Mouse (Mus musculus): ENCODE data around the gene Gm43064. TPM values are rescaled to one million over a fixed set of nuclear protein-coding genes. Genes with fewer than 3 reads are reported as not detected.

Gene Gm43064
- polyA plus RNA-seq (2015; fragmentation: Nextera tagmentation; extraction: Ambion mirVana), result 0.46 TPM in 1 of 2 replicates, not detected in the other

DNA sequence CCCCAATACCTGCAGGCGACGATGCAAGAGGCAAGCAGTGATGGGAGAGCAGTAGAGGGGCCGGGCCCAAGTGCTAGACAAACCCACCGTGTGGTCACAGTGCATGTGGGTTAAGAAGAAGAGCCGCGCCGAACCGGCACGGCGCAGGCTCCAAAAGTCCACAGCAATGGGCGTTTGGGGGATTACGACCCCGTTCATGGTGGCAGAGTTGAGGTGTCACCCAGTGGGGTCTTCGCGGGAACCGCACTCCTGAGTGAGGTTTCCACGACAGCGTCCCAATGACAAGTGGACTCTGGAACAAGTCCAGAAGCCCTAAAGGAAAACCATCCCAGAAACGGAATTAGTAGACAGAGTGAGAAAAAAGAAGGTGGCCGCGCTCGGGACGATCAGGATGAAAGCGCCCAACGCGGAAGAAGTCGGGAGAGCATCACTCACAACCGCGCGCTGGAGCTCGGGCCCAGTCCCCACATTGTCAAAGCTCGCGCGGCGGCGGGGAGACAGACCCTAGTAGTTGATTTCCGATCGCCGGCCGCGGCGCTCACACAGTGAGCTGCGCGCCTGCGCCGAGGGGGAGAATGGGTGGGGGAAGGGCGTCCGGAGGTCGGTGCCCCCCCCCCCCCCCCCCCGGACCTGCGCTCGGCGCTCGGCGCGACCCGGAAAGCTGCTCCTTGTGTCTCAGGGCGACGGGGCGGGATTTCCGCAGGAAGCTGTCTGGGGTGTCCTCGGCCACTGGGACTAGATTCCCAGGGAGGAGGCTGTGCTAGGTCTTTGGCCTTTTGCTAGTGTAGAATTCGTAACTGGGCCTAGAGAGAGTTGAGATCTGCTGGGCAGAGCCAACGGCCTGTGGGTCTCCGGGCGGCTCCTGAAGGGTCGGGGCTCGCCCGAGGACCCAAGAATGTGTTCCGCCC, at the start of gene Gm43064, which contains the start of the genes Dclre1b and Ap4b1:
Gene Gm43064, plus strand, starts transcription at position 683 of the 908 bp plus-strand sequence.
Gene Dclre1b, minus strand, starts transcription at position 554 of the 908 bp plus-strand sequence.
Gene Ap4b1, plus strand, starts transcription at position 630 of the 908 bp plus-strand sequence.
- Histone ChIP-seq H3K36me3 (peaks cover 28% of the 10 kb centered on the region), H3K9ac (replicated peaks) (peak within 1 kb of the TSS; percentile 85), H3K4me3 (replicated peaks) (peak within 1 kb of the TSS; percentile 82), H3K4me2 (replicated peaks) (peak within 1 kb of the TSS; percentile 87), H3K4me1 (replicated peaks) (peaks cover 19% of the 10 kb centered on the region), H3K27me3 (no peaks in the 10 kb centered on the region), H3K9me3 (no peaks in the 10 kb centered on the region), H3K27ac (peak within 1 kb of the TSS; percentile 89)
- ATAC-seq, result peak; percentile 99
- WGBS, result under 1% methylated on average over 62 of the region's 70 CpGs

DNA sequence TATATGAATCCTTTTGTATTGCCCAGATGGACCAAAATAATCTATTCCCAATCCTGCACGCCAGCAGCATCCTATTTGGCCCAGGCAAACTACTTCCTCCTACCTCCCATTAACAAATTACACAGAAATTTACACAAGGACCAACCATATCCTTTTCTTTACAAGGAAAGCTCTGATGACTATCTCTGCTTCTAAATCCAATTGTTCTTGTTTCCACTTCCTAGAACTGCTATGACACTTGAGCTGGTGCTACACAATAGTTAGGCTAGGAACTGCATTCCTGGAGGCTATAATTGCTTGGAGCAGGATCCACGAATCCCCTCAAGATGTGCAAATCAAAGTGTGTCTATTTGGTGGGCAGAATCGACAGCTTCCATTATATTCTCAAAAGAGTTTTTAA, 42.6 kb upstream of the Gm43064 start:
- ATAC-seq, result no peak
- Histone ChIP-seq H3K4me2 (replicated peaks) (no peak overlapping the region), H3K27ac (no peak overlapping the region), H3K9me3 (no peaks in the 10 kb centered on the region), H3K9ac (replicated peaks) (no peak overlapping the region), H3K4me1 (replicated peaks) (no peaks in the 10 kb centered on the region), H3K36me3 (peaks cover 27% of the 10 kb centered on the region), H3K27me3 (no peaks in the 10 kb centered on the region), H3K4me3 (replicated peaks) (no peak overlapping the region)
- WGBS, result 59% methylated on average over 3 of the region's 3 CpGs

DNA sequence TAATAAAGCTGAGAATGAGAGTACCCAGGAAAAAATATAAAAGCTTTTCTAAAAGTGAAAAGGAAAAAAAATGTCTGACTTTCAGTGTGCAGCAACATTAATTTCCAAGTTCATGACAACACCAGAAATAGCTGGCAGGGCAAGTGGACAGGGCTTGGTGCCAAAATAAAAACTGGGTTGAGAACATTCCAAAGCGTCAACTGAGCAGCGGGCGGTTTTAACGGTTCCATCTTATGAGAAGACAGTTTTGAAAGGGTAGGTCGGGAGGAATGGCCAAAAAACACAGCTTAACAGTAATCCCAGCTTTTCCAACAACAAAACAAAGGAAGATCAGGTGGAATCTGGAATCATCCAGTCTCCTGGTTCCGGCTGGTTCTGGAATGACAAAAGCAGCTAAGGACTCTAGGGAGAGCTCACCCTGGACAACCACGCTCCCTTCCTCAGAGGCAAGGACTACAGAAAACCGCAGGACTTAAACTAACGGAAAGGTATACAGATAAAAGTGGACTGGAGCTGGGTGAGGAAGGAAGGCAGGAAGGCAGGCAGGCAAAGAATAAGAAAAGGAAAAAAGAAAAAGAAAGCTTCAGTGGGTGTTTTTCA, 37.7 kb upstream of the Gm43064 start:
- Histone ChIP-seq H3K9me3 (no peaks in the 10 kb centered on the region), H3K27me3 (no peaks in the 10 kb centered on the region), H3K36me3 (peaks cover 18% of the 10 kb centered on the region), H3K4me1 (replicated peaks) (0 out of 2 replicates have a peak, but pooled peaks cover 2% of the 10 kb centered on the region), H3K9ac (replicated peaks) (no peak overlapping the region), H3K4me2 (replicated peaks) (no peak overlapping the region), H3K4me3 (replicated peaks) (no peak overlapping the region), H3K27ac (no peak overlapping the region)
- ATAC-seq, result no peak
- WGBS, result 76% methylated on average over 9 of the region's 9 CpGs

DNA sequence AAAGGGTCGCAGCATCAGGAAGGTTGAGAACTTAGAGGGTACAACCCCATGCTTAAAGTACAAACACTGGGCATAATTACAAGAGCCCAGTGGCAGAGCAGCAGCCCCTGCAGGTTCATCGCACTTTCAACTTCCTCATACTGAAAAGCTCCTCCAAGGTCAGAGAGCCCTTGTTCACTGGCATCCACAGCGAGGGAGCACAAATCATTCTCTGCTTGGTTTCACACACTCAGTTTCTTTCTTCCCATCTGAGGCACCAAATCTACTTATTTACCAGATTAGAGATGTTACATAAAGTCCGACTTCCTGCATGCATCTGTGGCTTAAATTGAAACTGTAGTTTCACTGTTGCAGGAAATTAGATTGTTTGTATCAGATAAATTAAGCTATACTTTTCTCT, 36.5 kb upstream of the Gm43064 start:
- H3K4me2 ChIP-seq (replicated peaks), result no peak overlapping the region
- no peaks in the 10 kb centered on the region for H3K9me3 ChIP-seq
- H3K4me1 ChIP-seq (replicated peaks), result 0 out of 2 replicates have a peak, but pooled peaks cover 2% of the 10 kb centered on the region
- no peak overlapping the region for H3K9ac ChIP-seq (replicated peaks)
- no peaks in the 10 kb centered on the region for H3K27me3 ChIP-seq
- WGBS, result 80% methylated on average over 4 of the region's 4 CpGs
- no peak overlapping the region for H3K4me3 ChIP-seq (replicated peaks)
- no peak overlapping the region for H3K27ac ChIP-seq
- peaks cover 29% of the 10 kb centered on the region for H3K36me3 ChIP-seq
- no peak for ATAC-seq

DNA sequence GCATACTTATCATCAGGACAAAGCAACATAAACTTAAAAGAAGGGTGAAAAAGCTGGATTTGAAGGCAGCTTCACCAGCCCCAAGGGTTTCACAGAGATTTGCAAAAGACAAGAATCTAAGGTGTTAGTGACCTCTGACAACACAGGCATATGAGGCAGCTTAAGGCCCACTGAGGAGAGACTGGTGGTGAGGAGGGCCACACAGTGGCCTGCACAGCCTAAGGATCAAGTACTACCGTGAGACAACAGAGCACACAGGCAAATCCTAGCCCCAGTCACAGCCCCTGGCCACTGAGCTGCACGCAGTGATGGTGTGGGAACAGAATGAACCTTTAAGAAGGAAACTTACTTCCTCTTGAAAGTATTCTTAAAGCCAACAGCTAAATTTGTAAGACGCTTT, 35.9 kb upstream of the Gm43064 start:
- Histone ChIP-seq H3K27me3 (no peaks in the 10 kb centered on the region), H3K4me2 (replicated peaks) (no peak overlapping the region), H3K4me3 (replicated peaks) (no peak overlapping the region), H3K9me3 (no peaks in the 10 kb centered on the region), H3K36me3 (peaks cover 29% of the 10 kb centered on the region), H3K4me1 (replicated peaks) (0 out of 2 replicates have a peak, but pooled peaks cover 2% of the 10 kb centered on the region), H3K9ac (replicated peaks) (no peak overlapping the region), H3K27ac (no peak overlapping the region)
- no peak for ATAC-seq
- WGBS, result 82% methylated on average over 3 of the region's 3 CpGs

DNA sequence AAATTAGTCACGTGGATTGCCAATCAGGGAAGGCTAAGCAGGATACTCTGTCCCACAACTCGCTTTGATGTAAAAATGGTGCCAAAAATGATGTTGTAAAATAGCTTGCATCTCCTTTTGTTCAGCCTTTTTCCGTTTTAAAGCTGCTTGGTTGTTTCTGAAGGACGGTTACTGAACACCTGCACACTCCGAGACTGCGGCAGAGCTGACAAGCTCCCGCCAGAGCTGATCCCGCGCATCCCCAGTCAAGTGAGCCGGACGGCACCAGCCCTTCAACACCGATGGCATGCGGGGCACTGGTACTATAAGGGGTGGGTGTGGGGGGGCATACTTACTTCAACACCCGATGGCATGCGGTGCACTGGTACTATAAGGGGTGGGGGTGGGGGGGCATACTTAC, 35.4 kb upstream of the Gm43064 start:
- Histone ChIP-seq H3K27ac (no peak overlapping the region), H3K9ac (replicated peaks) (no peak overlapping the region), H3K9me3 (no peaks in the 10 kb centered on the region), H3K36me3 (peaks cover 25% of the 10 kb centered on the region), H3K4me1 (replicated peaks) (0 out of 2 replicates have a peak, but pooled peaks cover 2% of the 10 kb centered on the region), H3K4me2 (replicated peaks) (no peak overlapping the region), H3K27me3 (no peaks in the 10 kb centered on the region), H3K4me3 (replicated peaks) (no peak overlapping the region)
- WGBS, result 84% methylated on average over 15 of the region's 15 CpGs
- ATAC-seq, result no peak

DNA sequence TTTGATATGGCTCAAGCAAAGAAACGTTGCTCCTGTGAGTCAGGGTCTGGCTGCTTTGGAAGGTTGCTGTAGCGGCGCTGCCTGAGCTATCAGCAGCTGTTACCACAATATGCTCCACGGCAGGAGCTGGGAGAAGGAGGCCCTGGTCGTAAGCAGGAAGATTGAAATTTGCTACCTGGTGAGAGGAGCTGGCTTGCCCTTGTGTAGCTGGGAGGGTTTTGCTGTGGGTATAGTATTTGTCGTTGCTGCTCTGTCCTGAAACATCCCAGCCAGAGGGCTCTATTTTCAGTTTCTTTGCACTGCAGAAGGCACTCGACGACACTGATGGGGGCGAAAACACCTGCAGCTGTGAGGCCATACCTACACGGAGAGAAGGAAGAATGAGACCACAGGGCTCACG, 31.4 kb upstream of the Gm43064 start:
- Histone ChIP-seq H3K4me2 (replicated peaks) (no peak overlapping the region), H3K27ac (no peak overlapping the region), H3K4me1 (replicated peaks) (no peaks in the 10 kb centered on the region), H3K9ac (replicated peaks) (no peak overlapping the region), H3K9me3 (no peaks in the 10 kb centered on the region), H3K4me3 (replicated peaks) (no peak overlapping the region), H3K36me3 (peaks cover 21% of the 10 kb centered on the region), H3K27me3 (no peaks in the 10 kb centered on the region)
- no peak for ATAC-seq
- 90% methylated on average over 11 of the region's 11 CpGs for WGBS

DNA sequence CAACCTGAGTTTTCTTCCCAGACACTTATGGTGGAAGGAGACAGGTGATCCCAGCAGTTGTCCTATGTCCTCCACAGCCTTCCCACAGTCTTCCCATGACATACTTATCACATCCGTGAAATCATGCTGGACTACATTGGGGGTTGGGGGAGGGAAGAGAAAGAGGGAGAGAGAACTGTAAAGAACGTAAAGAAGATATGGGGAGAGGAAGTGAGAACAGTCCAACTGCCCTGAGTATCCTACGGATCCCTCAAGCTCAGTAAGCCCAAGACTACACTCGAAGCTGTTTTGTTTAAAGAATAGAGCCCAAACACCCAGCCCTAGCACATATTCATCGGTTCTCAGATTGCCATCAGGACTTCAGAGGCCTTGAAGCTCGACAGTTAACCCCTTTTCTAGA, 30.7 kb upstream of the Gm43064 start:
- H3K27me3 ChIP-seq, result no peaks in the 10 kb centered on the region
- H3K4me1 ChIP-seq (replicated peaks), result no peaks in the 10 kb centered on the region
- H3K4me3 ChIP-seq (replicated peaks), result no peak overlapping the region
- H3K9ac ChIP-seq (replicated peaks), result no peak overlapping the region
- H3K4me2 ChIP-seq (replicated peaks), result no peak overlapping the region
- H3K9me3 ChIP-seq, result no peaks in the 10 kb centered on the region
- H3K36me3 ChIP-seq, result peaks cover 21% of the 10 kb centered on the region
- no peak overlapping the region for H3K27ac ChIP-seq
- 89% methylated on average over 6 of the region's 6 CpGs for WGBS
- no peak for ATAC-seq

DNA sequence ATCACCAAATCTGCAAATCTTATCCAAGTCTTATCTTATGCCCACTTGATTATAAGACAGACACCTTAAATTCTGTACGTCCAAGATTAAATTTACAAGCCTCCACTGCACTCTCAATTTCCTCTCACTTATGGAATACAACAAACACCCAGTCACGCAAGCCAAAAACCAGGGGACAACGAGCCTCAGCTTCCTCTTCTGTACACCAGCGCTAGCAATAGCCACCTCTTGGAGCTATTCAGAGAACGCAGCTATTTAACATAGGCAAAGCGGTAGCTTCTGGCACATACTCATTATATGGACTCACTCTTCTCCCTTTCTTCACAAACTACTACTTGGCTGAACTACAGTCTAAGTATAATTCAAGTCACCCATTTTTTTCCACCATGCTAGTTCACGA, 30.2 kb upstream of the Gm43064 start:
- Histone ChIP-seq H3K27ac (no peak overlapping the region), H3K36me3 (peaks cover 18% of the 10 kb centered on the region), H3K4me2 (replicated peaks) (no peak overlapping the region), H3K9me3 (no peaks in the 10 kb centered on the region), H3K27me3 (no peaks in the 10 kb centered on the region), H3K4me3 (replicated peaks) (no peak overlapping the region), H3K9ac (replicated peaks) (no peak overlapping the region), H3K4me1 (replicated peaks) (no peaks in the 10 kb centered on the region)
- 79% methylated on average over 7 of the region's 7 CpGs for WGBS
- no peak for ATAC-seq

DNA sequence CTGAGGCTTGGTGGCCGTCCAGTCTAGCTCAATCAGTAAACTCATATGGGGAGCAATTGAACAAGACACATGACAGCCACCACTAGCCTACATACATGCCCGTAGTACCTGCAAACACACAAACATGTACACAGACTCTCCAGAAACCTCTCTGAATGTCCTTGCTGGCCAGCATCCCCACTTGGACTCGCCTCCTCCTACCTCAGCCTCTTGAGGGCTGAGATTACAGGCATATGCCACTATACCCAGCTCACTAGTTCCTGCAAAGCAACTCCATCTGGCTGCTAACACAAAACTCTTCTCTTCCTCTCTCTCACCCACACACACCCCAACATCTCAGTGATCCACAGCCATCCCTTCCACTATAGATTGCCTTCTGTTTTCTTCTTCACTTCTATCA, 29.1 kb upstream of the Gm43064 start:
- Histone ChIP-seq H3K9me3 (no peaks in the 10 kb centered on the region), H3K27ac (no peak overlapping the region), H3K36me3 (peaks cover 18% of the 10 kb centered on the region), H3K9ac (replicated peaks) (no peak overlapping the region), H3K4me3 (replicated peaks) (no peak overlapping the region), H3K4me2 (replicated peaks) (no peak overlapping the region), H3K4me1 (replicated peaks) (no peaks in the 10 kb centered on the region), H3K27me3 (no peaks in the 10 kb centered on the region)
- no peak for ATAC-seq
- 94% methylated on average over 3 of the region's 3 CpGs for WGBS

DNA sequence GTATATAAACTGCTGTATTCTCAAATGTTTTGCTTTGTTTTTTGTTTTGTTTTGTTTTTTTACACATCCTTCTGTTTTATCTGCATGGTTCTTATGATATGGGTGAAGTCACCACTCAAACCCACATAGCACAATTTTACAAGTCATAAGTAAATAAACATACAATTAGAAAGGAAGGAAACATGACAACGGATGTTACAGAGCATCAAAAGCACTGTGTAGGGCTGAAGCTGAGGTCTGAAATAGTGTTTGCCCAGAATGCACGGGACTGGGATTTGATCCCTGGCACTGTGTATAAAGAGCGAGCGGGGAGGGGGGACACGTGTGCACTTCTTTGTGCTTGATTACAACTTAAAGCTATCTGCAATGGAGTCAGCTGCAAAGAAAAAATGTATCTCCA, 28.6 kb upstream of the Gm43064 start:
- H3K4me1 ChIP-seq (replicated peaks), result no peaks in the 10 kb centered on the region
- H3K4me2 ChIP-seq (replicated peaks), result no peak overlapping the region
- 82% methylated on average over 5 of the region's 5 CpGs for WGBS
- no peak overlapping the region for H3K27ac ChIP-seq
- H3K36me3 ChIP-seq, result peaks cover 13% of the 10 kb centered on the region
- no peaks in the 10 kb centered on the region for H3K9me3 ChIP-seq
- no peak for ATAC-seq
- no peaks in the 10 kb centered on the region for H3K27me3 ChIP-seq
- H3K4me3 ChIP-seq (replicated peaks), result no peak overlapping the region
- H3K9ac ChIP-seq (replicated peaks), result no peak overlapping the region
